Comparison of ENCODE assay signal across 24 mouse cellular contexts in genomic region chr2:58470290-58470689, GRCm38 (mm10). TPM values are rescaled to one million over a fixed set of nuclear protein-coding genes. Genes with fewer than 3 reads are reported as not detected.
DNase-seq lines count a peak whose midpoint lies in the region; ATAC-seq lines count a peak whose summit lies in the region.
"Had no signal": no experiment of that assay in that cellular context is flagged by ENCODE, and none has a peak within 500 bp of the region (broad histone marks: within the 10 kb centered on the region; RNA-seq: fewer than 3 reads in every experiment).

No protein-coding gene starts in this region.

- H3K27ac ChIP-seq in embryonic facial prominence, embryonic 15.5 days (replicated peaks): no peak overlapping the region
- no peak overlapping the region for H3K27ac ChIP-seq in embryonic facial prominence, embryonic 10.5 days (replicated peaks)
- H3K27ac ChIP-seq in midbrain, embryonic 15.5 days: no peak overlapping the region
- H3K27ac ChIP-seq in midbrain, embryonic 16.5 days (ENCODE audit: low read length): no peak overlapping the region
- no peak overlapping the region for H3K27ac ChIP-seq in limb, embryonic 10.5 days
- no peak overlapping the region for H3K27ac ChIP-seq in forebrain, embryonic 12.5 days
- H3K27ac ChIP-seq: embryonic facial prominence, embryonic 13.5 days had no signal

- no peak overlapping the region for H3K4me2 ChIP-seq in embryonic facial prominence, embryonic 15.5 days (replicated peaks)
- no peak overlapping the region for H3K4me2 ChIP-seq in midbrain, embryonic 15.5 days
- no peak overlapping the region for H3K4me2 ChIP-seq in midbrain, embryonic 16.5 days (ENCODE audit: low read length)
- no peak overlapping the region for H3K4me2 ChIP-seq in forebrain, embryonic 12.5 days
- H3K4me2 ChIP-seq: embryonic facial prominence, embryonic 13.5 days had no signal

- peaks cover 61% of the 10 kb centered on the region for H3K36me3 ChIP-seq in embryonic facial prominence, embryonic 15.5 days
- H3K36me3 ChIP-seq in embryonic facial prominence, embryonic 10.5 days (replicated peaks): peaks cover 73% of the 10 kb centered on the region
- H3K36me3 ChIP-seq in midbrain, embryonic 15.5 days (replicated peaks): peaks cover 12% of the 10 kb centered on the region
- H3K36me3 ChIP-seq in midbrain, embryonic 16.5 days (ENCODE audit: control insufficient read depth, insufficient read depth, low read length): peaks cover 21% of the 10 kb centered on the region
- peaks cover 66% of the 10 kb centered on the region for H3K36me3 ChIP-seq in limb, embryonic 10.5 days
- peaks cover 36% of the 10 kb centered on the region for H3K36me3 ChIP-seq in forebrain, embryonic 12.5 days (replicated peaks)
- H3K36me3 ChIP-seq: G1E had no signal

- H3K4me3 ChIP-seq in embryonic facial prominence, embryonic 15.5 days (replicated peaks): no peak overlapping the region
- no peak overlapping the region for H3K4me3 ChIP-seq in embryonic facial prominence, embryonic 10.5 days
- no peak overlapping the region for H3K4me3 ChIP-seq in midbrain, embryonic 15.5 days
- no peak overlapping the region for H3K4me3 ChIP-seq in midbrain, embryonic 16.5 days (ENCODE audit: low read depth, low read length)
- no peak overlapping the region for H3K4me3 ChIP-seq in limb, embryonic 10.5 days
- no peak overlapping the region for H3K4me3 ChIP-seq in forebrain, embryonic 12.5 days (replicated peaks)
- H3K4me3 ChIP-seq: embryonic facial prominence, embryonic 13.5 days had no signal

- no peaks in the 10 kb centered on the region for H3K4me1 ChIP-seq in embryonic facial prominence, embryonic 15.5 days
- no peaks in the 10 kb centered on the region for H3K4me1 ChIP-seq in embryonic facial prominence, embryonic 10.5 days
- H3K4me1 ChIP-seq in midbrain, embryonic 15.5 days: no peaks in the 10 kb centered on the region
- no peaks in the 10 kb centered on the region for H3K4me1 ChIP-seq in midbrain, embryonic 16.5 days (ENCODE audit: control insufficient read depth, insufficient read depth, low read length)
- H3K4me1 ChIP-seq in limb, embryonic 10.5 days: no peaks in the 10 kb centered on the region
- peaks cover 4% of the 10 kb centered on the region; the same call in 1 of the 2 replicates for H3K4me1 ChIP-seq in forebrain, embryonic 12.5 days
- H3K4me1 ChIP-seq: embryonic facial prominence, embryonic 13.5 days had no signal

- H3K9ac ChIP-seq in embryonic facial prominence, embryonic 15.5 days: no peak overlapping the region
- no peak overlapping the region for H3K9ac ChIP-seq in midbrain, embryonic 15.5 days
- H3K9ac ChIP-seq in midbrain, embryonic 16.5 days (ENCODE audit: low read depth, low read length): no peak overlapping the region
- H3K9ac ChIP-seq in forebrain, embryonic 12.5 days: no peak overlapping the region
- H3K9ac ChIP-seq: embryonic facial prominence, embryonic 13.5 days had no signal

- DNase-seq in embryonic facial prominence, embryonic 10.5 days (ENCODE audit: low spot score): no peak
- peak; percentile 25 for DNase-seq in limb, embryonic 10.5 days (ENCODE audit: low spot score)
- DNase-seq: adrenal gland, adult 8-10 months; adrenal gland, postnatal 14 days; adrenal gland, postnatal 36 days; cerebellum, adult 11-12 months; cerebellum, adult 2 months; cerebellum, adult 9-10 months; cerebellum, postnatal 10 days; cerebellum, postnatal 25 days had no signal

- 80% methylated on average over 7 of the region's 7 CpGs for WGBS in embryonic facial prominence, embryonic 15.5 days
- WGBS in embryonic facial prominence, embryonic 10.5 days: 92% methylated on average over 7 of the region's 7 CpGs
- WGBS in midbrain, embryonic 15.5 days: 97% methylated on average over 7 of the region's 7 CpGs
- WGBS in midbrain, embryonic 16.5 days: 95% methylated on average over 7 of the region's 7 CpGs
- WGBS in limb, embryonic 10.5 days: 91% methylated on average over 7 of the region's 7 CpGs
- 94% methylated on average over 7 of the region's 7 CpGs for WGBS in forebrain, embryonic 12.5 days

- peak; percentile 39; the same call in 1 of the 2 replicates for ATAC-seq in embryonic facial prominence, embryonic 15.5 days (ENCODE audit: insufficient number of reproducible peaks, low FRiP score, low TSS enrichment, low read depth)
- ATAC-seq in midbrain, embryonic 15.5 days (replicated peaks): 0 out of 2 replicates have a peak, but pooled peaks have one; percentile 15
- ATAC-seq in midbrain, embryonic 16.5 days: no peak
- no peak for ATAC-seq in forebrain, embryonic 12.5 days (ENCODE audit: low FRiP score)
- ATAC-seq: activated CD4-positive, CD25-positive, alpha-beta regulatory T cell, adult 4 months; forebrain, embryonic 14.5 days; forebrain, embryonic 16.5 days; Patski had no signal

- no peaks in the 10 kb centered on the region for H3K27me3 ChIP-seq in embryonic facial prominence, embryonic 15.5 days
- H3K27me3 ChIP-seq in embryonic facial prominence, embryonic 10.5 days (replicated peaks; ENCODE audit: low read depth, poor library complexity, severe bottlenecking): no peaks in the 10 kb centered on the region
- no peaks in the 10 kb centered on the region for H3K27me3 ChIP-seq in midbrain, embryonic 15.5 days (replicated peaks)
- no peaks in the 10 kb centered on the region for H3K27me3 ChIP-seq in midbrain, embryonic 16.5 days (ENCODE audit: control insufficient read depth, insufficient read depth, low read depth, low read length)
- H3K27me3 ChIP-seq in limb, embryonic 10.5 days (ENCODE audit: low read depth, poor library complexity, severe bottlenecking): no peaks in the 10 kb centered on the region
- no peaks in the 10 kb centered on the region for H3K27me3 ChIP-seq in forebrain, embryonic 12.5 days
- H3K27me3 ChIP-seq: embryonic facial prominence, embryonic 13.5 days; Patski had no signal

- no peaks in the 10 kb centered on the region for H3K9me3 ChIP-seq in embryonic facial prominence, embryonic 15.5 days (replicated peaks)
- no peaks in the 10 kb centered on the region for H3K9me3 ChIP-seq in embryonic facial prominence, embryonic 10.5 days
- H3K9me3 ChIP-seq in midbrain, embryonic 15.5 days: no peaks in the 10 kb centered on the region
- H3K9me3 ChIP-seq in midbrain, embryonic 16.5 days (replicated peaks; ENCODE audit: control insufficient read depth, low read length, poor library complexity, severe bottlenecking): no peaks in the 10 kb centered on the region
- no peaks in the 10 kb centered on the region for H3K9me3 ChIP-seq in limb, embryonic 10.5 days (replicated peaks)
- no peaks in the 10 kb centered on the region for H3K9me3 ChIP-seq in forebrain, embryonic 12.5 days

RNA-seq across cellular contexts. Expression of gene Gm17409, which starts 0.4 kb away (rescaled TPM):
- polyA plus RNA-seq in embryonic facial prominence, embryonic 15.5 days (2015; fragmentation: Nextera tagmentation; extraction: Ambion mirVana): not detected in 2 replicates
- polyA plus RNA-seq in embryonic facial prominence, embryonic 10.5 days (2016; fragmentation: Nextera tagmentation; extraction: Ambion mirVana): 0.16 TPM in 1 of 2 replicates, not detected in the other
- polyA plus RNA-seq in midbrain, embryonic 15.5 days (2015; fragmentation: Nextera tagmentation; extraction: Ambion mirVana): not detected in 2 replicates
- polyA plus RNA-seq in midbrain, embryonic 16.5 days (2015; fragmentation: Nextera tagmentation; extraction: Ambion mirVana): not detected in 2 replicates
- polyA plus RNA-seq in limb, embryonic 10.5 days (2016; fragmentation: Nextera tagmentation; extraction: Ambion mirVana): not detected in 2 replicates
- polyA plus RNA-seq in forebrain, embryonic 12.5 days (2016; fragmentation: Nextera tagmentation; extraction: Ambion mirVana): 0.20 TPM in 1 of 2 replicates, not detected in the other
- polyA plus RNA-seq: activated CD4-positive, CD25-positive, alpha-beta regulatory T cell, adult 4 months; cerebellum, adult 2 months; cortical plate, adult 2 months; embryonic facial prominence, embryonic 11.5 days; embryonic facial prominence, embryonic 13.5 days; forebrain, embryonic 11.5 days; forebrain, embryonic 14.5 days; frontal cortex, adult 2 months; G1E; Patski had no signal

Comparison
In these comparisons a context has a peak if more than half of its experiments do, and no peak if none do; other contexts are left out.
1. ATAC-seq: peak in embryonic facial prominence, embryonic 15.5 days (single experiment) and midbrain, embryonic 15.5 days (single experiment); none in midbrain, embryonic 16.5 days (single experiment) and forebrain, embryonic 12.5 days (single experiment).